Mouse (Mus musculus): ENCODE data around the gene Zswim3. TPM values are rescaled to one million over a fixed set of nuclear protein-coding genes. Genes with fewer than 3 reads are reported as not detected.
"Not testable (repeated sequence)": the region's sequence is repeated elsewhere in the genome, so short reads cannot be mapped to it uniquely, and the experiment has no call there.

The Zswim3 gene
- total RNA-seq, 2 experiments from 2014 or later = 7.8 to 9.3 TPM

- no peak for DNase-seq (ENCODE audit: extremely low spot score in 1 of 2, low spot score in 1 of 2)
Measured at GRCm38 (mm10) chr2:164835164-164835563, 30.3 kb downstream of the Zswim3 start.

- DNase-seq (ENCODE audit: extremely low spot score in 1 of 2, low spot score in 1 of 2) = no peak
Measured at GRCm38 (mm10) chr2:164845782-164846181, 40.9 kb downstream of the Zswim3 start.

- DNase-seq (ENCODE audit: extremely low spot score in 1 of 2, low spot score in 1 of 2) = no peak
Measured at GRCm38 (mm10) chr2:164850061-164850460, 45.2 kb downstream of the Zswim3 start.

- DNase-seq (ENCODE audit: extremely low spot score in 1 of 2, low spot score in 1 of 2) = not testable (repeated sequence)
Measured at GRCm38 (mm10) chr2:164855572-164855971, 50.7 kb downstream of the Zswim3 start.

- DNase-seq (ENCODE audit: extremely low spot score in 1 of 2, low spot score in 1 of 2) = no peak
Measured at GRCm38 (mm10) chr2:164856309-164857100, 51.6 kb downstream of the Zswim3 start.

GRCm38 (mm10) chr2:164857101-164857821 lies 52.4 kb downstream of the Zswim3 start, which contains the start of gene Pltp:
Pltp (minus strand) TSS chr2:164857711.
- DNase-seq (ENCODE audit: extremely low spot score in 1 of 2, low spot score in 1 of 2) = peak in 1 of 2 experiments; percentile 30

GRCm38 (mm10) chr2:164857842-164858553 lies 53.1 kb downstream of the Zswim3 start:
- no peak for DNase-seq (ENCODE audit: extremely low spot score in 1 of 2, low spot score in 1 of 2)

- DNase-seq (ENCODE audit: extremely low spot score in 1 of 2, low spot score in 1 of 2) = no peak
Measured at GRCm38 (mm10) chr2:164859155-164859554, 54.3 kb downstream of the Zswim3 start.

- no peak for DNase-seq (ENCODE audit: extremely low spot score in 1 of 2, low spot score in 1 of 2)
Measured at GRCm38 (mm10) chr2:164859640-164860432, 54.9 kb downstream of the Zswim3 start.

GRCm38 (mm10) chr2:164861094-164861493 lies 56.2 kb downstream of the Zswim3 start:
- no peak for DNase-seq (ENCODE audit: extremely low spot score in 1 of 2, low spot score in 1 of 2)

GRCm38 (mm10) chr2:164862179-164862861 lies 57.4 kb downstream of the Zswim3 start:
- DNase-seq (ENCODE audit: extremely low spot score in 1 of 2, low spot score in 1 of 2) = no peak

GRCm38 (mm10) chr2:164863411-164863810 lies 58.5 kb downstream of the Zswim3 start:
- not testable (repeated sequence) for DNase-seq (ENCODE audit: extremely low spot score in 1 of 2, low spot score in 1 of 2)

GRCm38 (mm10) chr2:164864593-164864992 lies 59.7 kb downstream of the Zswim3 start:
- no peak for DNase-seq (ENCODE audit: extremely low spot score in 1 of 2, low spot score in 1 of 2)

- no peak for DNase-seq (ENCODE audit: extremely low spot score in 1 of 2, low spot score in 1 of 2)
Measured at GRCm38 (mm10) chr2:164866741-164867551, 62.0 kb downstream of the Zswim3 start.

GRCm38 (mm10) chr2:164867566-164867965 lies 62.7 kb downstream of the Zswim3 start:
- DNase-seq (ENCODE audit: extremely low spot score in 1 of 2, low spot score in 1 of 2) = no peak

- no peak for DNase-seq (ENCODE audit: extremely low spot score in 1 of 2, low spot score in 1 of 2)
Measured at GRCm38 (mm10) chr2:164868491-164868890, 63.6 kb downstream of the Zswim3 start.
